Mouse (Mus musculus): ENCODE data around the gene Cchcr1. TPM values are rescaled to one million over a fixed set of nuclear protein-coding genes. Genes with fewer than 3 reads are reported as not detected.
"Not testable (repeated sequence)": the region's sequence is repeated elsewhere in the genome, so short reads cannot be mapped to it uniquely, and the experiment has no call there.

Gene Cchcr1
- polyA plus RNA-seq, 1 experiment from 2014 or later: 15.4 TPM

GRCm38 (mm10) chr17:35504628-35505481 lies 12.0 kb upstream of the Cchcr1 start:
- 43% methylated on average over 8 of the region's 8 CpGs for WGBS
- Histone ChIP-seq H3K4me1 (replicated peaks) (no peaks in the 10 kb centered on the region), H3K36me3 (no peaks in the 10 kb centered on the region), H3K4me3 (replicated peaks) (no peak overlapping the region), H3K9me3 (no peaks in the 10 kb centered on the region), H3K4me2 (replicated peaks) (no peak overlapping the region), H3K27ac (no peak overlapping the region), H3K27me3 (replicated peaks) (peaks cover 10% of the 10 kb centered on the region; the same call in 1 of the 2 replicates), H3K9ac (no peak overlapping the region)
- ATAC-seq: no peak

- Histone ChIP-seq H3K9ac (no peak within 1 kb of the TSS), H3K4me3 (replicated peaks) (no peak within 1 kb of the TSS), H3K4me1 (replicated peaks) (no peaks in the 10 kb centered on the region), H3K27me3 (replicated peaks) (peaks cover 10% of the 10 kb centered on the region; the same call in 1 of the 2 replicates), H3K36me3 (no peaks in the 10 kb centered on the region), H3K4me2 (replicated peaks) (no peak within 1 kb of the TSS), H3K9me3 (no peaks in the 10 kb centered on the region), H3K27ac (no peak within 1 kb of the TSS)
- ATAC-seq: no peak
- 51% methylated on average over 13 of the region's 13 CpGs for WGBS
Observed at GRCm38 (mm10) chr17:35505776-35506175, 11.1 kb upstream of the Cchcr1 start, which contains the start of gene Pou5f1. Pou5f1 (plus strand) TSS chr17:35506018.

GRCm38 (mm10) chr17:35506881-35507280 lies 10.0 kb upstream of the Cchcr1 start:
- Histone ChIP-seq H3K4me2 (replicated peaks) (no peak overlapping the region), H3K4me1 (replicated peaks) (no peaks in the 10 kb centered on the region), H3K36me3 (no peaks in the 10 kb centered on the region), H3K27ac (no peak overlapping the region), H3K9ac (no peak overlapping the region), H3K4me3 (replicated peaks) (no peak overlapping the region), H3K27me3 (replicated peaks) (peaks cover 10% of the 10 kb centered on the region; the same call in 1 of the 2 replicates), H3K9me3 (no peaks in the 10 kb centered on the region)
- ATAC-seq: no peak
- WGBS: 21% methylated on average over 10 of the region's 10 CpGs

- no peak for ATAC-seq
Observed at GRCm38 (mm10) chr17:35507556-35508260, 9.2 kb upstream of the Cchcr1 start.

GRCm38 (mm10) chr17:35508279-35508678 lies 8.6 kb upstream of the Cchcr1 start:
- ATAC-seq; H3K36me3 ChIP-seq; H3K9me3 ChIP-seq; H3K4me1 ChIP-seq (replicated peaks); H3K4me3 ChIP-seq (replicated peaks); H3K9ac ChIP-seq; H3K4me2 ChIP-seq (replicated peaks); H3K27ac ChIP-seq: not testable (repeated sequence)
- 56% methylated on average over 5 of the region's 5 CpGs for WGBS
- peaks cover 10% of the 10 kb centered on the region; the same call in 1 of the 2 replicates for H3K27me3 ChIP-seq (replicated peaks)

More at GRCm38 (mm10) chr17:35507556-35508260, 9.2 kb upstream of the Cchcr1 start:
- Histone ChIP-seq H3K9me3 (no peaks in the 10 kb centered on the region), H3K4me3 (replicated peaks) (no peak overlapping the region), H3K27ac (no peak overlapping the region), H3K27me3 (replicated peaks) (peaks cover 10% of the 10 kb centered on the region; the same call in 1 of the 2 replicates), H3K9ac (no peak overlapping the region), H3K4me2 (replicated peaks) (no peak overlapping the region), H3K36me3 (no peaks in the 10 kb centered on the region), H3K4me1 (replicated peaks) (no peaks in the 10 kb centered on the region)
- WGBS: 33% methylated on average over 13 of the region's 13 CpGs

- H3K36me3 ChIP-seq: no peaks in the 10 kb centered on the region
- no peak overlapping the region for H3K9ac ChIP-seq
- H3K4me1 ChIP-seq (replicated peaks): peaks cover under 1% of the 10 kb centered on the region
- no peaks in the 10 kb centered on the region for H3K9me3 ChIP-seq
- H3K4me2 ChIP-seq (replicated peaks): no peak overlapping the region
- H3K4me3 ChIP-seq (replicated peaks): no peak overlapping the region
- H3K27me3 ChIP-seq (replicated peaks): peaks cover 10% of the 10 kb centered on the region; the same call in 1 of the 2 replicates
- 22% methylated on average over 8 of the region's 8 CpGs for WGBS
- no peak overlapping the region for H3K27ac ChIP-seq
- ATAC-seq: peak; percentile 59
Observed at GRCm38 (mm10) chr17:35509284-35509683, 7.6 kb upstream of the Cchcr1 start.

GRCm38 (mm10) chr17:35512916-35513626 lies 3.8 kb upstream of the Cchcr1 start:
- H3K27ac ChIP-seq: no peak overlapping the region
- H3K36me3 ChIP-seq: no peaks in the 10 kb centered on the region
- no peak overlapping the region for H3K4me2 ChIP-seq (replicated peaks)
- H3K4me3 ChIP-seq (replicated peaks): no peak overlapping the region
- H3K9me3 ChIP-seq: no peaks in the 10 kb centered on the region
- no peak overlapping the region for H3K9ac ChIP-seq
- H3K4me1 ChIP-seq (replicated peaks): peaks cover 18% of the 10 kb centered on the region
- 92% methylated on average over 7 of the region's 7 CpGs for WGBS
- ATAC-seq: no peak
- no peaks in the 10 kb centered on the region for H3K27me3 ChIP-seq (replicated peaks)

- no peaks in the 10 kb centered on the region for H3K27me3 ChIP-seq (replicated peaks)
- no peak overlapping the region for H3K4me3 ChIP-seq (replicated peaks)
- ATAC-seq: no peak
- peak overlapping the region; percentile 87 for H3K4me2 ChIP-seq (replicated peaks)
- WGBS: 25% methylated on average over 2 of the region's 2 CpGs
- peaks cover 21% of the 10 kb centered on the region for H3K4me1 ChIP-seq (replicated peaks)
- H3K9ac ChIP-seq: 0 out of 2 replicates have a peak overlapping the region, but pooled peaks have one; percentile 42
- H3K27ac ChIP-seq: no peak overlapping the region
- H3K36me3 ChIP-seq: no peaks in the 10 kb centered on the region
- H3K9me3 ChIP-seq: no peaks in the 10 kb centered on the region
Observed at GRCm38 (mm10) chr17:35513886-35514285, 3.0 kb upstream of the Cchcr1 start.

- Histone ChIP-seq H3K27me3 (replicated peaks) (no peaks in the 10 kb centered on the region), H3K9ac (peak overlapping the region; percentile 64), H3K4me3 (replicated peaks) (peak overlapping the region; percentile 58; the same call in 1 of the 2 replicates), H3K9me3 (no peaks in the 10 kb centered on the region), H3K27ac (no peak overlapping the region), H3K4me2 (replicated peaks) (peak overlapping the region; percentile 87), H3K36me3 (no peaks in the 10 kb centered on the region), H3K4me1 (replicated peaks) (peaks cover 21% of the 10 kb centered on the region)
- WGBS: 49% methylated on average over 6 of the region's 6 CpGs
- no peak for ATAC-seq
Observed at GRCm38 (mm10) chr17:35514756-35515155, 2.1 kb upstream of the Cchcr1 start.

GRCm38 (mm10) chr17:35515911-35516640 lies 824 bp upstream of the Cchcr1 start:
- H3K36me3 ChIP-seq: no peaks in the 10 kb centered on the region
- no peaks in the 10 kb centered on the region for H3K9me3 ChIP-seq
- ATAC-seq: peak; percentile 41
- WGBS: 5% methylated on average over 25 of the region's 25 CpGs
- no peaks in the 10 kb centered on the region for H3K27me3 ChIP-seq (replicated peaks)
- H3K4me1 ChIP-seq (replicated peaks): peaks cover 21% of the 10 kb centered on the region
- H3K9ac ChIP-seq: peak overlapping the region; percentile 64
- peak overlapping the region; percentile 87 for H3K4me2 ChIP-seq (replicated peaks)
- H3K27ac ChIP-seq: peak overlapping the region; percentile 10; the same call in 1 of the 2 replicates
- peak overlapping the region; percentile 58 for H3K4me3 ChIP-seq (replicated peaks)

GRCm38 (mm10) chr17:35517526-35517925 lies 626 bp downstream of the Cchcr1 start:
- Histone ChIP-seq H3K4me2 (replicated peaks) (peak overlapping the region; percentile 87), H3K27ac (no peak overlapping the region), H3K9ac (peak overlapping the region; percentile 57), H3K27me3 (replicated peaks) (no peaks in the 10 kb centered on the region), H3K36me3 (no peaks in the 10 kb centered on the region), H3K9me3 (no peaks in the 10 kb centered on the region), H3K4me1 (replicated peaks) (peaks cover 21% of the 10 kb centered on the region), H3K4me3 (replicated peaks) (peak overlapping the region; percentile 58)
- ATAC-seq: no peak
- 6% methylated on average over 12 of the region's 12 CpGs for WGBS

Measured in intestine, embryonic 15.5 days (tissue).